Mouse (Mus musculus) neural tube, embryonic 15.5 days (tissue): Measurements from ENCODE around the gene Prl. TPM values are rescaled to one million over a fixed set of nuclear protein-coding genes. Genes with fewer than 3 reads are reported as not detected.
"Not testable (repeated sequence)": the region's sequence is repeated elsewhere in the genome, so short reads cannot be mapped to it uniquely, and the experiment has no call there.

ENCODE experiments used
- ATAC-seq: fragments of 200-750 bp; cut with Nextera tagmentation; 2 replicates; pipeline ENCODE4 v1.8.0; 2017; ENCODE audit warnings: mild to moderate bottlenecking, moderate TSS enrichment, moderate library complexity; ENCODE audit not compliant: low FRiP score
- H3K27ac ChIP-seq: fragments of 300-500 bp; sonication (generic); replicated peaks from 2 replicates; pipeline ENCODE4 v1.5.1; 2015; ENCODE audit warnings: mild to moderate bottlenecking, inconsistent platforms
- H3K27me3 ChIP-seq: fragments of 300-500 bp; sonication (generic); replicated peaks from 2 replicates; pipeline ENCODE4 v1.6.1; 2015; ENCODE audit warnings: inconsistent platforms
- H3K36me3 ChIP-seq: fragments of 300-500 bp; sonication (generic); 2 replicates; pipeline ENCODE4 v1.6.1; 2015; ENCODE audit warnings: inconsistent platforms
- H3K4me1 ChIP-seq: fragments of 300-500 bp; sonication (generic); 2 replicates; pipeline ENCODE4 v1.6.1; 2015; ENCODE audit warnings: inconsistent platforms
- H3K4me2 ChIP-seq: fragments of 300-500 bp; sonication (generic); 2 replicates; pipeline ENCODE4 v1.6.1; 2015; ENCODE audit warnings: inconsistent platforms, mild to moderate bottlenecking, moderate library complexity
- H3K4me3 ChIP-seq: fragments of 300-500 bp; sonication (generic); replicated peaks from 2 replicates; pipeline ENCODE4 v1.5.1; 2015; ENCODE audit warnings: mild to moderate bottlenecking, inconsistent platforms
- H3K9ac ChIP-seq: fragments of 300-500 bp; sonication (generic); replicated peaks from 2 replicates; pipeline ENCODE4 v1.6.1; 2015; ENCODE audit warnings: mild to moderate bottlenecking, inconsistent platforms
- H3K9me3 ChIP-seq: fragments of 300-500 bp; sonication (generic); replicated peaks from 2 replicates; pipeline ENCODE4 v1.6.1; 2016; ENCODE audit warnings: inconsistent platforms
- WGBS: fragments of 180-500 bp; shearing (Covaris S2); methylation state at CpG from one replicate; pipeline ENCODE4 v1.1.7; 2015; ENCODE audit warnings: mixed read lengths; 5-methylcytosine and 5-hydroxymethylcytosine counted together
- polyA plus RNA-seq: library from polyadenylated mRNA; unstranded; fragments of >200 nt; fragmentation: Nextera tagmentation; extraction: Ambion mirVana; gene quantifications from 2 replicates; pipeline ENCODE4 v1.2.1, GENCODE M21; 2015

The Prl gene
- polyA plus RNA-seq: not detected in 2 replicates

DNA sequence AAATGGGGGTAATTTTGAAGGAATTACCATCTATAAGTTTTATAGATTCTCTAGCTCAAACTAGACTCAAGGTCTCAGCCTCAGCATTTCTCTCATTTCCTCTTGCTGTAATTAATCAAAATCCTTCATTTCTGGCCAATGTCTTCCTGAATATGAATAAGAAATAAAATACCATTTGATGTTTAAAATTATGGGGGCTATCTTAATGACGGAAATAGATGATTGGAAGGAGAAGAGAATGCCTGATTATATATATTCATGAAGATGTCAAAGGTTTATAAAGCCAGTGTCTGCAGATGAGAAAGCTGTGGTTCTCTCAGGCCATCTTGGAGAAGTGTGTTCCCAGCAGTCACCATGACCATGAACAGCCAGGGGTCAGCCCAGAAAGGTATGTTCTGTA, at the start of gene Prl:
TSS of gene Prl (plus strand) at position 301 of the 400 bp plus-strand sequence.
- no peaks in the 10 kb centered on the region for H3K9me3 ChIP-seq
- no peaks in the 10 kb centered on the region for H3K4me1 ChIP-seq
- no peak within 1 kb of the TSS for H3K4me3 ChIP-seq
- H3K4me2 ChIP-seq: no peak within 1 kb of the TSS
- no peak within 1 kb of the TSS for H3K27ac ChIP-seq
- WGBS: 95% methylated on average over 1 of the region's 1 CpGs
- H3K27me3 ChIP-seq: no peaks in the 10 kb centered on the region
- no peaks in the 10 kb centered on the region for H3K36me3 ChIP-seq
- ATAC-seq: no peak
- no peak within 1 kb of the TSS for H3K9ac ChIP-seq

DNA sequence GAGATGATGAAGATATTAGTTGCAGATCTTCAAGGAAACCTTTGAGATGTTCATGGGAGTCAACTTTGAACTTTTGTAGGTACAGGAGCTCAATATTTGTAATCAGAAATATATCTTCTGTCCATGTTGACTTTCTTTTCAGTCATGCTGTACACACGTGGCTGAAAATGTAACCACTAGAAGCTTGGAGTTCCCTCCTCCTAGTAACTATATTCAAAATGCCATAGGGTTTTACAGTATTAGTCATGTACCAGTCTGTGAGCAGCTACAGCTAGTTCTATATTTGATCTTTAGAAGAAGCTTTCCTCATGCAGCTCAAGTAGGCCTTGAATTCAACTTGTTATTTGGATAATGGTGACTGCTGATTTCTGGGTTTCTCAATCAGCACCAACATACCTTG, 30.8 kb upstream of the Prl start:
- Histone ChIP-seq H3K9me3 (no peaks in the 10 kb centered on the region), H3K4me1 (no peaks in the 10 kb centered on the region), H3K27me3 (no peaks in the 10 kb centered on the region), H3K4me3 (no peak overlapping the region), H3K9ac (no peak overlapping the region), H3K27ac (no peak overlapping the region), H3K4me2 (no peak overlapping the region), H3K36me3 (no peaks in the 10 kb centered on the region)
- ATAC-seq: no peak
- 80% methylated on average over 1 of the region's 1 CpGs for WGBS

DNA sequence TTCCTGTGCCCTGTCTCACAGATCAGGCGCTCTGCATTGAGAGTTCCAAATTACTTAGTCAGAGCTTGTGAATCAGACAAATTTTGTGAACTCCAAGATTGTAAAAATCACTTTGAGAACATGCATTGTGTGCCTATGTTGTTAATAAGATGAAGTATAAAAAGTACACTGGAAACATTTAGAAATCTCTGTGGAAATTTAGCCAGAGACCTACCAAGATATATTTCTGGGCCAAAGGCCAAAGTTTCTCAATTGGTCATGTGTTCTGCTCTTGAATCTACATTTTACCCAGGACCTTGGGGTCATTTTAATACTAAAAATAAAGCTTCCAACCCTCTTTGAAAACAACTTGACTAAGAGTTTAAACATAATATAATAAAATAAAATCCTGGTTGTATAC, 30.0 kb upstream of the Prl start:
- no peak overlapping the region for H3K9ac ChIP-seq
- H3K9me3 ChIP-seq: no peaks in the 10 kb centered on the region
- H3K4me3 ChIP-seq: no peak overlapping the region
- H3K27ac ChIP-seq: no peak overlapping the region
- 100% methylated on average over 1 of the region's 1 CpGs for WGBS
- no peak overlapping the region for H3K4me2 ChIP-seq
- H3K4me1 ChIP-seq: no peaks in the 10 kb centered on the region
- ATAC-seq: no peak
- no peaks in the 10 kb centered on the region for H3K36me3 ChIP-seq
- H3K27me3 ChIP-seq: no peaks in the 10 kb centered on the region

DNA sequence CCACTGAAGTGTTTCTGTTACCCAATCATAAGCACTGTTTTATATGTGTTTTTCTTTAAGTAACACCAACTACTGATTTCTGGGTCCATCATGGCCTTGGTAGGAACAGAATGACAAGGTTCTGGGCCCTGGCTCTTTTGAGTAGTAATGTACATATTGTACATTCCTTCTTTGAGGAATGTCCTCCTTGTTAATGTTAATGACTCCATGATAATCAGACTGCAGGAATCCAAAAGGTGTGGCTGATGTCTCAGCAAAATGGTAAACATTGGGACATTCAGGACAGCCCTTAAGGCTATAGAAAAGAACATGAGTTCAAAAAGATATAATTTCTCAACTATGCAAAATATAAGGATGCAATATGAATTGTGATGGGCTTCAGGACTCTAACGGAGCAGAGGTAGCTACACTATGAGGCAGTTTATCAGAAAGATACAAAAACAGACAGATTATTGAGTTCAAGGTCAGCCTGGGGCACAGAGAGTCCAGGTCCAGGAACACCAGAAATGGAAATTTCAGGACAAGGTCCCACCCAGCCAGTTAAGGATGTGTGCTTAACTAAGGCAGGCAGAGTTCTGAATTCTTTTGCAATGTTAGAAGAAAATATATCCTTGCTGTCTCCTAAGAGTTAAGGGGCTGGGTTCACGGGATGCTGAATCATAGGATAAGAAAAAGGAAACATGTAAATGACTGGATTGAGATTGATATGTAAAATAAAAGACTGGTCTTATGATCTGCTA, 28.7 kb upstream of the Prl start:
- no peak overlapping the region for H3K4me3 ChIP-seq
- no peaks in the 10 kb centered on the region for H3K27me3 ChIP-seq
- no peaks in the 10 kb centered on the region for H3K9me3 ChIP-seq
- H3K9ac ChIP-seq: no peak overlapping the region
- ATAC-seq: no peak
- no peak overlapping the region for H3K4me2 ChIP-seq
- no peaks in the 10 kb centered on the region for H3K36me3 ChIP-seq
- H3K27ac ChIP-seq: no peak overlapping the region
- no peaks in the 10 kb centered on the region for H3K4me1 ChIP-seq
- WGBS: 94% methylated on average over 2 of the region's 2 CpGs

DNA sequence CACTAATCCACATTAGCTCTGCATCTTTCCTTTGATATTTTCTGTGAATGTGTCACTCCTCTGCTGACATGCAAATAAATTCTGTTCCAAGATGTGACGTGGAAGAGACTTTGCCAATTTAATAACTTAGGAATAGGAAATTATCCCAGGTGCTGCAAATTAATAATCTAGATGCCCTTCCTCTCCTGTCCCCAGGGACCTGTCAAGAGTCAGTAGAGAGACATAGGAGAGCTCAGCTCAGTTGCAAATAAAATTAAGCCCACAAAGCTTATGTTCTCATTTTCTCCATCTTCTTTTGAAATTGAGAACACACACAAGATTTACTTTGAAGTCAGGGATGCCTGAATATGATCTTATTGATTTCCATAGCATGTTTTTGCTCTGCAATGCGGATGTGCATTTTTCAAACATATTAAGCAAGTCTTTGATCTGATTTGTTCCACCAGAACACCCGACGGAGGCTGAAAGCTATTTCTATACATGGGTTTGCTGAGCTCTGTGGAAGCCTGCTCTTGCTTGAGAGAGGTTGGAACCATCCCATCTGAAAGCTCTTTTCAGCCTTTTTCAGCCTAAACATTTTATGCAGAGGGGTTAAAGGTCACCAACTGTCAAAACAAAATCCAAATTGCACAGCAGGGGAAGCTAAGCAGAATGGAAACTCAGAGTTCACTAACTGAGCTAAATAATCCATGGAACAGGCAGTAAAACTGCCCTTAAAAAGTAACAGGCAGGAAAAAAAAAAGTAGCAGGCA, 26.1 kb upstream of the Prl start:
- Histone ChIP-seq H3K9ac (no peak overlapping the region), H3K4me1 (no peaks in the 10 kb centered on the region), H3K27me3 (no peaks in the 10 kb centered on the region), H3K36me3 (no peaks in the 10 kb centered on the region), H3K4me2 (no peak overlapping the region), H3K27ac (no peak overlapping the region), H3K4me3 (no peak overlapping the region), H3K9me3 (no peaks in the 10 kb centered on the region)
- 18% methylated on average over 4 of the region's 4 CpGs for WGBS
- ATAC-seq: no peak

DNA sequence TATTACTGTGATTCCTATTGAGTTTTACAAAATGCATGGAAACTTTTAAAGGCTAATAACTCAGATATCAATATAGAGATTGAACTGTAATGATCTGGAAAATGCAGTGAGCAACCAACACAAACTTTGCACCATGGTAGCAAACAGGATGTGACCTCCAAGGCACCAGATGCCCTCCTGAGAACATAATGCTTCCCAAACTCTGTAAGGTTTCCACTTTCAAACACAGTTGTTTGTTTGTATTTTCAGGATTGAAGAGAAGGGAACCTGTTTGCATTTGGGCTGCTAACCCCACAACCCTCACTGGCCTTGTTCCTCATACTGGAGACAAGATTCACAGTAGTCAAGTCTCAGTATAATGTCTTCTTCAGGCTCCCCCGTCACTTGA, 25.5 kb upstream of the Prl start:
- no peaks in the 10 kb centered on the region for H3K4me1 ChIP-seq
- WGBS: 70% methylated on average over 1 of the region's 1 CpGs
- no peak for ATAC-seq
- H3K36me3 ChIP-seq: no peaks in the 10 kb centered on the region
- no peaks in the 10 kb centered on the region for H3K9me3 ChIP-seq
- no peak overlapping the region for H3K27ac ChIP-seq
- H3K27me3 ChIP-seq: no peaks in the 10 kb centered on the region
- no peak overlapping the region for H3K4me3 ChIP-seq
- H3K4me2 ChIP-seq: no peak overlapping the region
- no peak overlapping the region for H3K9ac ChIP-seq

DNA sequence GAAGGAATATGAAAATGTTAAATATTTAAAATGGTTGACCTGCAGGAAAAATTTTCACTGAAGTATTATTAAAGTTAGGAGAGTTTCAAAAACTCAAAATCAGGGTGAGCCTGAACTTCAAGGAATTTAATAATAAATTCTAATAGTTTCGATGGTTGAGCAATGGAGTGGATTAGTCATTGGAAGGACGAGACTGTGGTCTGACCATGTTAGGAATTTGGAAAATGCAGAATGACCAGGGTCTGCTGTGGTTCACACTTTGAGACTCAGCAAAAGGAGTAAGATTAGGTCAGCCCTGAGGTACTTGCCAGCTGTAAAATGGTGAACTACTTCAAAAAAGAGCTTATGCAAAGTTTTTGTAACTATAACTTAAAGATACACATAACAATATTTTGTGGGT, 24.4 kb upstream of the Prl start:
- Histone ChIP-seq H3K36me3 (no peaks in the 10 kb centered on the region), H3K27ac (no peak overlapping the region), H3K27me3 (no peaks in the 10 kb centered on the region), H3K9me3 (no peaks in the 10 kb centered on the region), H3K4me2 (no peak overlapping the region), H3K4me3 (no peak overlapping the region), H3K9ac (no peak overlapping the region), H3K4me1 (no peaks in the 10 kb centered on the region)
- ATAC-seq: no peak
- 96% methylated on average over 2 of the region's 2 CpGs for WGBS

DNA sequence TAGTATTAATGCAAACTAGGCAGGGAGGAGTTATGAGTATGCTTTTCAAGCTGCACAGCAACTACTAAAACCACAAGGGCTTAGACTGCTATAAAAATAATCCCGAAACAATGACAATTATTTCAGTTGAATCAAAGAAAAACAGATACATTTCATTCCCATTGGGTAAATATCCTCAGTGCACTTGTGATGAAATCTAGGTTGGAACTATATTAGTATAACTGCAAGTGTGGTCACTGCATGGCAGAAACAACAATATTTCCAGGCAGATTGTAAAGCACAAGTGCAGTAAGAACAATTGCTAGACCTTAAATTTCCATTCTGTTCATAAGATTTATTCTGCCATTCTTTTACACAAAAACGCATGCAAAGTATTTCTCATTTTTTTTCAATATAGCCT, 15.2 kb upstream of the Prl start:
- no peak overlapping the region for H3K9ac ChIP-seq
- no peak overlapping the region for H3K27ac ChIP-seq
- no peaks in the 10 kb centered on the region for H3K4me1 ChIP-seq
- H3K4me3 ChIP-seq: no peak overlapping the region
- no peaks in the 10 kb centered on the region for H3K36me3 ChIP-seq
- ATAC-seq: no peak
- WGBS: 86% methylated on average over 2 of the region's 2 CpGs
- no peaks in the 10 kb centered on the region for H3K9me3 ChIP-seq
- no peak overlapping the region for H3K4me2 ChIP-seq
- no peaks in the 10 kb centered on the region for H3K27me3 ChIP-seq

DNA sequence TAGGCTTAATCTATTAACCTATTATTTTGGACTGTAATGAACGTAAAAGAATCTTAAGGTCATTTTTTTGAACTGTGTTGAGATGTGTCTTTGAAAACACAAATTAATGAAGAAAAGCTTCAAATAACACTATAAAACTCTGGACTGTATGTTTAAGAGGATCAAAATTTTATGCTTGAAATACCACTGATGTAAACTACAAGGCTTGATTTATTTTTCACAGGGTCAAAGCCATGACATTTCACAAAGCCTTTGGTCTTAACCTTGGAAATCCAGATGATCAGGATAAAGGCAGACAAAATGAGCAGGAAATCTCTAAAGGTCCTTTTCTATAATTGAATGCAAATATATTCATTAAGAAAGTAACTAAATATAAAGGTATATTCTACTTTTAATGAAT, 14.0 kb upstream of the Prl start:
- Histone ChIP-seq H3K4me3 (no peak overlapping the region), H3K4me1 (no peaks in the 10 kb centered on the region), H3K27ac (no peak overlapping the region), H3K9ac (no peak overlapping the region), H3K9me3 (no peaks in the 10 kb centered on the region), H3K36me3 (no peaks in the 10 kb centered on the region), H3K27me3 (no peaks in the 10 kb centered on the region), H3K4me2 (no peak overlapping the region)
- ATAC-seq: no peak
- WGBS: 93% methylated on average over 1 of the region's 1 CpGs

DNA sequence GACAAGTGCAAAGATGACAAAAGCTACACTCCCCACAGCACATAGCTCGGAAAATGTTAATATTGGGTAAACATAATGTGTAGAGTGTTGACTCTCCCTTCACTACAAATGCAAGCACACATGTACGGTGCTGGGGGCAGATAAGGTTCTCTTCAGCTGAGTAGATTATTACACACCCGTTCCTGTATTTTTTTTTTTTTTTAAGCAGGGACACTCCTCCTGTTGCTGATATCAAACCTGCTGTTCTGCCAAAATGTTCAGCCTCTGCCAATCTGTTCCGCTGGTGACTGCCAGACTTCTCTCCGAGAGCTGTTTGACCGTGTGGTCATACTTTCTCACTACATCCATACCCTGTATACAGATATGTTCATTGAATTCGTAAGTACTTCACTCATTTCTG, 1.8 kb downstream of the Prl start:
- Histone ChIP-seq H3K9ac (no peak overlapping the region), H3K27ac (no peak overlapping the region), H3K4me2 (no peak overlapping the region), H3K4me1 (no peaks in the 10 kb centered on the region), H3K36me3 (no peaks in the 10 kb centered on the region), H3K27me3 (no peaks in the 10 kb centered on the region), H3K4me3 (no peak overlapping the region), H3K9me3 (no peaks in the 10 kb centered on the region)
- 91% methylated on average over 7 of the region's 7 CpGs for WGBS
- ATAC-seq: no peak

DNA sequence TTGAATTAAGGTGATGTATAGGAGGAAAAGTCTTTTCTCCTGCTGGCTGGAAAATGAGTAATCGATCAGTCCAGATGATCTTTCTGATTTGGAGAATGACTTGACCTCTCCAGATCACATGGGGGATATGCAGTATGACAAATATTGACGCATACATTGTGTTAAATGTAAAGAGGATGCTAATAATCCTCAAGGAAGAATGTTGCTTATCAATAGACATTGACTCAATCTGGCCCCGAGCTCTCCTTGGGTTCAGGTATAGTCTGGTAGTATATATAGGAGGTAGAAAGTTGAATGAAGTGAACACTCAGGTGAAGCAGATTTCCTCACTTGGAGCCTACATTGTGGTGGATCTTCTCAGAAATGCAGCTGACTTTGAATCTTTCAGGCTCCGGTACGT, 36.5 kb downstream of the Prl start, which contains the start of gene Prl3d1:
TSS of gene Prl3d1 (plus strand) at position 301 of the 400 bp plus-strand sequence.
- not testable (repeated sequence) for H3K27me3 ChIP-seq, H3K9me3 ChIP-seq, H3K4me2 ChIP-seq, H3K4me3 ChIP-seq, H3K9ac ChIP-seq, ATAC-seq, H3K27ac ChIP-seq, H3K36me3 ChIP-seq, H3K4me1 ChIP-seq
- WGBS: 93% methylated on average over 5 of the region's 5 CpGs
